Mouse (Mus musculus) forebrain, embryonic 14.5 days (tissue): ENCODE results near the gene Ahnak2. TPM values are rescaled to one million over a fixed set of nuclear protein-coding genes. Genes with fewer than 3 reads are reported as not detected.
"Not testable (repeated sequence)": the region's sequence is repeated elsewhere in the genome, so short reads cannot be mapped to it uniquely, and the experiment has no call there.

Source experiments
- ATAC-seq: fragments of 200-750 bp; cut with Nextera tagmentation; 2 replicates; pipeline ENCODE4 v1.8.0; 2017; ENCODE audit warnings: mild to moderate bottlenecking, moderate library complexity
- DNase-seq: peaks from one replicate; pipeline ENCODE4 v3.0.0-alpha.2; 2015; ENCODE audit warnings: low spot score
- H3K27ac ChIP-seq: fragments of 300-500 bp; sonication (generic); 2 replicates; pipeline ENCODE4 v1.5.1; 2014; ENCODE audit warnings: low read depth, mild to moderate bottlenecking, control low read depth, low read length, moderate library complexity
- H3K27me3 ChIP-seq: fragments of 300-500 bp; sonication (generic); replicated peaks from 2 replicates; pipeline ENCODE4 v1.6.1; 2014; ENCODE audit warnings: low read length, control low read depth, mixed read lengths; ENCODE audit not compliant: control insufficient read depth, insufficient read depth
- H3K36me3 ChIP-seq: fragments of 300-500 bp; sonication (generic); 2 replicates; pipeline ENCODE4 v1.6.1; 2014; ENCODE audit warnings: low read length, control low read depth; ENCODE audit not compliant: control insufficient read depth, insufficient read depth
- H3K4me1 ChIP-seq: fragments of 300-500 bp; sonication (generic); 2 replicates; pipeline ENCODE4 v1.6.1; 2014; ENCODE audit warnings: antibody characterized with exemption, low read length, control low read depth; ENCODE audit not compliant: control insufficient read depth, insufficient read depth
- H3K4me2 ChIP-seq: fragments of 300-500 bp; sonication (generic); 2 replicates; pipeline ENCODE4 v1.6.1; 2014; ENCODE audit warnings: mild to moderate bottlenecking, control low read depth, low read length
- H3K4me3 ChIP-seq: fragments of 300-500 bp; sonication (generic); 2 replicates; pipeline ENCODE4 v1.5.1; 2014; ENCODE audit warnings: low read depth, low read length, control low read depth
- H3K9ac ChIP-seq: fragments of 300-500 bp; sonication (generic); 2 replicates; pipeline ENCODE4 v1.6.1; 2014; ENCODE audit warnings: mild to moderate bottlenecking, low read length, control low read depth, moderate library complexity
- H3K9me3 ChIP-seq: fragments of 300-500 bp; sonication (generic); replicated peaks from 2 replicates; pipeline ENCODE4 v1.6.1; 2016; ENCODE audit warnings: low read length, control low read depth, mixed read lengths; ENCODE audit not compliant: control insufficient read depth
- WGBS: fragments of 180-500 bp; shearing (Covaris S2); extraction: QIAGEN DNeasy Blood & Tissue Kit; methylation state at CpG from one replicate; pipeline ENCODE4 v1.1.7; 2014; 5-methylcytosine and 5-hydroxymethylcytosine counted together
- polyA plus RNA-seq: library from polyadenylated mRNA; unstranded; fragments of >200 nt; fragmentation: Nextera tagmentation; extraction: Ambion mirVana; gene quantifications from 2 replicates; pipeline ENCODE4 v1.2.1, GENCODE M21; 2014

Gene Ahnak2
- polyA plus RNA-seq, 1 experiment from 2014 or later = 0.29 TPM

DNA sequence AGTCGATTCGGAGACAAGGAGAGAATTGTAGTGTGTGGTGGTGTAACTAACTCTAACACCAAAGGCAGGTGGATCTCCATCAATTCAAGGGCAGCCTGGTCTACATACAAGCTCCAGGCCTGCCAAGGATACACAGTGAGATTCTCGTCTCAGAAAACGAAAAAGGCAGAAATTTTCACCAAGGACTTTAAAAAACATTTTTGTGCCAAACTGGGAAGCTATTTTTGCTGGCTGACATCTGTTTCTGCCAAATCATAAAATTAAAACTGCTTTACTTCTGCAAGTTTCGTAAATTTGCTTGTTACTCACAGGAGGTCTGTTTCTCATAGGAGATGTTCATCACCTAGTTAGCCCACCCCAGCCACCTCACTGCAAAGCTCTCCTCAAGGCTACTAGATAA is 23.4 kb upstream of the Ahnak2 start:
- WGBS = 87% methylated on average over 5 of the region's 5 CpGs
- no peak overlapping the region for H3K4me3 ChIP-seq
- DNase-seq (no peak), ATAC-seq (no peak)
- H3K36me3 ChIP-seq = peaks cover 53% of the 10 kb centered on the region
- peak overlapping the region; percentile 64; the same call in 1 of the 2 replicates for H3K4me2 ChIP-seq
- peaks cover 34% of the 10 kb centered on the region for H3K4me1 ChIP-seq
- peak overlapping the region; percentile 10; the same call in 1 of the 2 replicates for H3K9ac ChIP-seq
- no peaks in the 10 kb centered on the region for H3K27me3 ChIP-seq
- H3K27ac ChIP-seq = peak overlapping the region; percentile 21; the same call in 1 of the 2 replicates
- no peaks in the 10 kb centered on the region for H3K9me3 ChIP-seq

DNA sequence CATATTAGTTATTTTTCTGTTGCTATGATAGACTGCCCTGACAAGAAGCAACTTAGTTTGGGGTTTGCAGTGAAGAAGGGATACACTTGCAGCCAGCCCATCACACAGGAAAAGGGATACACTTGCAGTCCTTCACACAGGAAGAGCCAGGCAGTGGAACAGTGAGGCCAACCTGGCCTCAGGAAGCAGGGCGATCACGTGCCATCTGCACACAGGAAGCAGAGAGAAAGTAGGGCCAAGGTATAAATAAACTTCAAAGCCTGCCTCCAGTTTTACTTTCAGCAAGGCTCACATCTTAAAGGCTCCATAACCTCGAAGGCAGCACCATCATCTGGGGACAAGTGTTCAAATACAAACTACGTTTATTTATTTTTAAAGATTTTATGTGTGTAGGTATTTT is 20.8 kb upstream of the Ahnak2 start:
- no peak overlapping the region for H3K9ac ChIP-seq
- H3K4me1 ChIP-seq = peaks cover 25% of the 10 kb centered on the region
- DNase-seq (no peak), ATAC-seq (no peak)
- H3K36me3 ChIP-seq = peaks cover 80% of the 10 kb centered on the region
- no peak overlapping the region for H3K4me2 ChIP-seq
- no peaks in the 10 kb centered on the region for H3K27me3 ChIP-seq
- H3K27ac ChIP-seq = no peak overlapping the region
- 88% methylated on average over 4 of the region's 4 CpGs for WGBS
- no peak overlapping the region for H3K4me3 ChIP-seq
- H3K9me3 ChIP-seq = no peaks in the 10 kb centered on the region

DNA sequence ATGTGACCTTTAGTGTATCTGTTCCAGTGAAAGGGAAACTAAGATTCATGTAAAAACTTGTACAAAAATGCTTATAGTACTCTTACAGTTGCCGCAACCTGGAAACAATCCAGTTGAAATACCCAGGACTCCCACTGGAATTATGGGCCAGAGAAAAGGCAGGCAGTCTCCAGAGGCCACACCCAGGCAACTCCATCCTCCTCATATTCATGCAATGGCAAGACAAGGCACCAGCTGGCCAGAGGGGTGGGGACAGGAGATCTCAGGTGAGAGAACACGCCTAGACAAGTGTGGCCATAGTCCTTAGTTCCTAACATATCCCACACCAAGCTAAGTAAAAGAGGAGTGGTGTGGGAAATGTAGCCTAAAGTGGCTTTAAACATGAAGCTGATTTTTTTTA is 20.2 kb upstream of the Ahnak2 start:
- Histone ChIP-seq H3K9ac (no peak overlapping the region), H3K27ac (no peak overlapping the region)
- 90% methylated on average over 2 of the region's 2 CpGs for WGBS

DNA sequence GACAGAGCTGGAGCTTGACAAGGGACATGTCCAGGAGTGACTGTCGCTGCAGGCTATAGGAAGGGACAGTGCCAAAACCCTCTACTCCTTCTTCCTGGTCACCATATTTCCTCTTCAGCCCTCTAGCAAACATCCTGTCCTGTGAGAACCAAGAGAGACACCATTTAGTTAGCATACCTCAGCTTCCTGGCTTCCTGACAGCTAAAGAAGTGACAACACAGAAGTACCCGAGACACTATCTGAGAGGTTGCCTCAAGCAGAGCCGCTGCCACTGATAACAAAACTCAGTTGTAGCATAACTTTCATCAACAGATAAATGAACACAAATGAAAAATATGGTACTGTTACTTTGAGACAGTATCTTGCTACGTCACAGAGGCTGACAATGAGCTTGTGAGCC is 19.5 kb upstream of the Ahnak2 start:
- H3K27me3 ChIP-seq = no peaks in the 10 kb centered on the region
- no peak overlapping the region for H3K9ac ChIP-seq
- no peaks in the 10 kb centered on the region for H3K9me3 ChIP-seq
- DNase-seq = no peak
- H3K4me2 ChIP-seq = no peak overlapping the region
- H3K36me3 ChIP-seq = peaks cover 81% of the 10 kb centered on the region
- peaks cover 13% of the 10 kb centered on the region for H3K4me1 ChIP-seq
- no peak overlapping the region for H3K4me3 ChIP-seq
- ATAC-seq = no peak
- WGBS = 87% methylated on average over 4 of the region's 4 CpGs
- no peak overlapping the region for H3K27ac ChIP-seq

More for the DNA sequence above, 20.2 kb upstream of the Ahnak2 start:
- peaks cover 82% of the 10 kb centered on the region for H3K36me3 ChIP-seq
- ATAC-seq (no peak), DNase-seq (no peak)
- H3K9me3 ChIP-seq = no peaks in the 10 kb centered on the region
- H3K4me3 ChIP-seq = no peak overlapping the region
- H3K4me2 ChIP-seq = no peak overlapping the region
- H3K4me1 ChIP-seq = peaks cover 20% of the 10 kb centered on the region
- no peaks in the 10 kb centered on the region for H3K27me3 ChIP-seq

DNA sequence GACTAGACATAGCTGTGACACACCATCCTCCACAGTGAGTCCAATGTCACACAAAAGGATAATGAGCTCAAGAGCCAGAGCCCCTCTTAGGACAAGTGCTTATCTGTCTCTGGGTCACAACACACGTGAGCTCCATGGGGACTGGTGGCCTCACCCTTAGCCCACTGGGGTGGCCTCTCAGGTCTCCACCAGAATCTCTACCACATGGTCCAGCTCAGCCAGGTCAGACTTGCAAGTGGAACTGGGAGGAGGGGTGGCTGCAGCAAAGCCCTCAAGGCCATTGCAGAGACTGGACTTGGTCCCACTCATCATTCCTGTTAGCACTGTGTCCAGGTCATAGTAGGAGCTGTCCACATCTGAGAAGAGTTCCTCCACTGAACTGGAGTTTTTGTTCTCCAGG is 18.8 kb upstream of the Ahnak2 start:
- ATAC-seq (no peak), DNase-seq (no peak)
- Histone ChIP-seq H3K4me1 (peaks cover 6% of the 10 kb centered on the region; the same call in 1 of the 2 replicates), H3K4me3 (no peak overlapping the region), H3K27ac (no peak overlapping the region), H3K4me2 (no peak overlapping the region), H3K9me3 (no peaks in the 10 kb centered on the region), H3K9ac (no peak overlapping the region), H3K27me3 (no peaks in the 10 kb centered on the region), H3K36me3 (peaks cover 79% of the 10 kb centered on the region)
- 70% methylated on average over 1 of the region's 1 CpGs for WGBS

DNA sequence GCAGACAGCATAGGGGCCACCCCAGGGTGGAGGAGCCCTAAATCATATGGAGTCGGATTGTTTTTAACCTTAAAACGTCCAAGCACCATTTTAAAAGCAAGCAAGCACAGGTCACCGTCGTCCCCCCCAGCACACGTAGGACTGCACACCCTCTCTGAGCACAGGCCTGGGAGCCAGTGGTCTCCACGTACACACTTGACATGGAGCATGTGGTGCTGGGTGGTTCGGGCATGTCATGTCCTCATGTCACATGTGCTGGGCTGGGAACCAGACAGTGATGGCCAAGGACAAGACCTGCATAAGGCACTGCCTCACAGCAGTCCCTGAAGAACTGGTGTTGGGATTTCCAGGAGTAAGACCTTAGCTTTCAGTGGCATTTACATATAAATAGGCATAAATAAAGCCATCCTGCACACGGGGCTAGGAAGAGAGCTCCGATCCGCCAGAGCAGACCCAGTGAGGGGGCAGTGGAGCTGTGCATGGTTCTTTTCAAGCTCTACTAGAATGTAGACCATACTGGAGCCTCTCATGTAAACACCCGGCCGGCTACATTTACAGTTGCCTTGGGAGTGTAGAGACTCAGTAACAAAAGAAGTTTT is 18.0 kb upstream of the Ahnak2 start:
- Histone ChIP-seq H3K27ac (no peak overlapping the region), H3K9ac (no peak overlapping the region), H3K4me2 (no peak overlapping the region), H3K36me3 (peaks cover 79% of the 10 kb centered on the region), H3K27me3 (no peaks in the 10 kb centered on the region), H3K4me3 (no peak overlapping the region), H3K4me1 (peaks cover 4% of the 10 kb centered on the region; the same call in 1 of the 2 replicates), H3K9me3 (no peaks in the 10 kb centered on the region)
- DNase-seq = no peak
- ATAC-seq = no peak
- 71% methylated on average over 12 of the region's 12 CpGs for WGBS

DNA sequence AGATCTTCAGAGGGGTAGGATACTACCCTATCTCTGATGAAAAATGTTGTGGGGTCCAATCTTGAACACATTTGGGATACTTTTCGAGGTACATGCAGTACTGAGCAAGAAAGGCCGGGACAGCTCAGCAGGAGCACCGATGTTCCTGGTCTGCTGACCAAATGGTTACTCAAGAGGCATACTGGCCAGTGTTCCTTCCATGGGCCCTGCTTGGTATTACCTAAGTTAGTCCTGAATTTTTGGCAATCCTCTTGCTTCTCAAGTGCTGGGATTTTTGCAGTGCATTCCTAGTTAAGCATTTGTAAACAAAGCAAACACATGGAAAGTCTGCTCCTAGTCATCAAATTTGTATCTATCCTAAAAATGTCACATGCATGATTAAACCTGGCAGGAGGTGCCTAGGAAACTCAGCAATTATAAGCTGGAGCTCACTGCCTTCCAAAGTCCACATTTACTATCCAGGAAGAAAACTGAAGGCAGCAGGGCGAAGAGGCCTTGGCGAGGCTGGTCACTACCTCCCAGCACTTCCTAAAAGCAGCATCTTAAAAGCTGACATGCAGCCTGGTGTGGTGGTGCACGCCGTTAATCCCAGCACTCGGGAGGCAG is 16.7 kb upstream of the Ahnak2 start:
- Histone ChIP-seq H3K9ac (no peak overlapping the region), H3K4me1 (peaks cover 4% of the 10 kb centered on the region; the same call in 1 of the 2 replicates), H3K27me3 (no peaks in the 10 kb centered on the region), H3K4me2 (no peak overlapping the region), H3K4me3 (no peak overlapping the region), H3K27ac (no peak overlapping the region), H3K9me3 (no peaks in the 10 kb centered on the region), H3K36me3 (peaks cover 76% of the 10 kb centered on the region)
- WGBS = 89% methylated on average over 8 of the region's 8 CpGs
- ATAC-seq (no peak), DNase-seq (no peak)

DNA sequence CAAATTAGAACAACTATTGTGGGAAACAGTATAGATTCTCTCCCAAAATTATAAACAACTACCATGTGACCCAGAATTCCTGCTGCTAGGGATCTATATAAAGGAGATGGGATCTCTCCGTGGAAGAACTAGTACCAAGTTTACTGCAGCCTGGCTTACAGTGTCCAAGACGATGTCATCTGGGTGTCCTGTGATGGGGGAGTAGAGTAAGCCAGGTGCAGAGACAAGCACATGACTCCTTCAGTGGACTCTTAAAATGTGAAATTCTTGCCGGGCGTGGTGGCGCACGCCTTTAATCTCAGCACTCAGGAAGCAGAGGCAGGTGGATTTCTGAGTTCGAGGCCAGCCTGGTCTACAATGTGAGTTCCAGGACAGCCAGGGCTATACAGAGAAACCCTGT is 14.4 kb upstream of the Ahnak2 start:
- H3K4me3 ChIP-seq, H3K9ac ChIP-seq, H3K4me2 ChIP-seq, H3K27me3 ChIP-seq, H3K27ac ChIP-seq, ATAC-seq, H3K4me1 ChIP-seq, DNase-seq, H3K9me3 ChIP-seq: not testable (repeated sequence)
- WGBS = 83% methylated on average over 7 of the region's 7 CpGs
- peaks cover 74% of the 10 kb centered on the region for H3K36me3 ChIP-seq

DNA sequence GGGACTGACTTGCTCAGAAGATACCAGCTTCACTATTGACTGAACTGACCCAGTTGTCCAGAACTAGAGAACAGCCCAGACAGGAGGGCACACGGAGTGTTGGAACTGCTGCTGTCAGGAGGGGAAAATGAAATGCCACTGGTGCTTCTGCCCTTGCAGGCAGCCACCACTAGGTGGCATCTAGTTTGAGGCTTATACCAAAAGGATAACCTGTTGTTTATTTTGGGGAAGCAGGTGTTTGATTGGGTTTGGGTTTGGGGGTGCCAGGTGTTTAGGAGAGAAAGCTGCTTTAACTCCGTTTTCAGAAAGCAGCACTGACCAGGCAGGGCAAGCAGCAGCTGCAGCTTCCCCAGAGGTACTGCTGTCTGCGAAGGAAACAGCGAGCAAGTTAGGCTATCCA is 13.8 kb upstream of the Ahnak2 start:
- Histone ChIP-seq H3K27ac (no peak overlapping the region), H3K36me3 (peaks cover 68% of the 10 kb centered on the region), H3K4me2 (no peak overlapping the region), H3K9me3 (no peaks in the 10 kb centered on the region), H3K9ac (no peak overlapping the region), H3K4me1 (no peaks in the 10 kb centered on the region), H3K27me3 (no peaks in the 10 kb centered on the region), H3K4me3 (no peak overlapping the region)
- WGBS = 57% methylated on average over 4 of the region's 4 CpGs
- no peak for ATAC-seq
- DNase-seq = peak; percentile 62
